Mouse (Mus musculus): ENCODE results near the gene Methig1. TPM values are rescaled to one million over a fixed set of nuclear protein-coding genes. Genes with fewer than 3 reads are reported as not detected.
"Not testable (repeated sequence)": the region's sequence is repeated elsewhere in the genome, so short reads cannot be mapped to it uniquely, and the experiment has no call there.

Methig1 gene
- polyA plus RNA-seq, 1 experiment from 2014 or later: not detected

DNA sequence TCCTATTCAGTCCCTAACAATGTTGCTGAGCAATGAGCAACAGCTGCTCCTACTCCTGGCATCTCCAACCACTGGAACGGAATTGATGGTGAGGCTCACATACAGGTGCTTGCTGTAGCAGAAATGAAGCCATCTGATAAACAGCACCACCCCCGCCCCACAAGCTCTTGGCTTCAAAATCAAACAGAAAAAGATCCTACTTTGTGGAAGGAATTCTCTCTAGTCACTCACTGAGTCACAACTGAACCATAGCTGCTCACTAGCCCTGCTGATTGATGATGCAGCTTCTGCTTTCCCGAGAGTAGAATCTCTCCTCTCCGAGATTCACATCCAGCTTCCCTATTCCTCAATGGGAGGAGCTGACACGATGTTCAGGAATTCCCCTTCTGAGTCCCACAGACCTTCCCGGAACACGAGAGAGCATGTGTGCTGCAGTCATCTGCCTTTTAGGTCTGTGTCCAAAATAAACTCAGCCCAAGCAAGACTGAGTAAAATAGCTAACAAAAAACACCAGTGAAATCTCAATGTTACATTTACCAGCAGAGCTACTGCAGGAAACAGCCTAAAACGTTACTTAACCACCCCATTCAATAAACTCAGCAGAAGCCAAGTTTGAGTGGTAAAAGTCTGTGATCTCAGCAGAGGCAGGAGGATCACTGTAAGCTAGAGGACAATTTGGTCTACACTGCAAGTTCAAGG lies 68.3 kb downstream of the Methig1 start:
- peak overlapping the region; percentile 96 for H3K4me3 ChIP-seq (ENCODE audit: low read depth, low read length)
- no peak for DNase-seq
- no peak overlapping the region for H3K27ac ChIP-seq (ENCODE audit: low read depth)
- peak overlapping the region; percentile 94 for H3K4me2 ChIP-seq
- no peak for ATAC-seq (ENCODE audit: insufficient read depth)
- WGBS: 19% methylated on average over 8 of the region's 8 CpGs
- H3K27me3 ChIP-seq (ENCODE audit: insufficient read depth, low read length): peaks cover 16% of the 10 kb centered on the region
- H3K36me3 ChIP-seq (ENCODE audit: insufficient read depth): no peaks in the 10 kb centered on the region
- TF ChIP-seq CTCF (IDR thresholded peaks at IDR 0.05; ENCODE audit: low read depth): no peak
- H3K4me1 ChIP-seq (ENCODE audit: insufficient read depth): 0 out of 2 replicates have a peak, but pooled peaks cover 6% of the 10 kb centered on the region
- H3K9ac ChIP-seq: 0 out of 2 replicates have a peak overlapping the region, but pooled peaks have one; percentile 3
- H3K9me3 ChIP-seq (ENCODE audit: low read depth, low read length): no peaks in the 10 kb centered on the region

DNA sequence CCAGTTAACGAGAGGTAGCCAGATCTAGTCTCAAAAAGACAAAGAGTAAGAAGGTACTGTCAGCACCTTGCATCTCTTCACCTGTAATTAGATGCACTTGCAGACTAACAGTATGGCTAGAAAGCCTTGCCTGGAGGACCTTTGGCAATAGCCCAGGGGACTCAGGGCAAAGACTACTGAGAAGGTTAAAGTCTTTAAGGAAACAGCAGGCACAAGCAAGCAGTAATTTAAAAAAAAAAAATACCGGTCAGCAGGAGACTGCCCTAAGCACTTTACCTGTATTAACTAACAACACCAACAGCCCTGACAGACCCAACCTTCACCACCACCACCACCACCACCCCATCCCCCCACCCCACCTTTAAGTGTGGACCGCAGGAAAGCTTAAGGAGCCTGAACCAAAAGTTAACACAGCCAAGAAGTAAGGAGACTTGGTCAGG lies 68.8 kb downstream of the Methig1 start, which contains the start of gene Gm5475:
TSS of gene Gm5475 (plus strand) at position 390 of the 440 bp plus-strand sequence.
- not testable (repeated sequence) for H3K4me1 ChIP-seq (ENCODE audit: insufficient read depth); H3K36me3 ChIP-seq (ENCODE audit: insufficient read depth); ATAC-seq (ENCODE audit: insufficient read depth); H3K9me3 ChIP-seq (ENCODE audit: low read depth, low read length); DNase-seq
- peak within 1 kb of the TSS; percentile 16; the same call in 1 of the 2 replicates for H3K27ac ChIP-seq (ENCODE audit: low read depth)
- peak within 1 kb of the TSS; percentile 94 for H3K4me2 ChIP-seq
- 30% methylated on average over 3 of the region's 3 CpGs for WGBS
- H3K4me3 ChIP-seq (ENCODE audit: low read depth, low read length): peak within 1 kb of the TSS; percentile 96
- H3K27me3 ChIP-seq (ENCODE audit: insufficient read depth, low read length): peaks cover 16% of the 10 kb centered on the region
- peak within 1 kb of the TSS; percentile 91 for H3K9ac ChIP-seq

DNA sequence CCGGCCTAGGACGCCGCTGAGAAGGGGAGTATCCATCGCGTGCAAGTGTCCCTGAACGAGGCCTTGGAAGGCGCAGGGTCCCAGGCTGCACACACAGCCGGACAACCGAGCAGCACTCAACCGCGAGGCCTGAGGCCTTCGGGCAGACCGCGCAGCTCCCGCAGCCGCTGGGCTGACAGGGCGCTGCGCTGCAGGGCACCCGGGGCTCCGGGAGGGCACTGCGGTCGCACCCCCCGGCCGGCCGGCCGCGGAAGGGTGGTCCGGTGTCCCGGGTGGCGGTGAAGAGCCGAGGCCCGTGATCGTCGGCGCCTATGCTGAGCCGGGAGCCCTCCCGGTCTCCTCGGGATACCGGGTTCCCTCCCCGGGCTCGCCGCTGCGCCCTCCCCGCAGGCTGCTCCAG lies 69.5 kb downstream of the Methig1 start:
- Histone ChIP-seq H3K36me3 (ENCODE audit: insufficient read depth) (no peaks in the 10 kb centered on the region), H3K9me3 (ENCODE audit: low read depth, low read length) (no peaks in the 10 kb centered on the region), H3K4me2 (peak overlapping the region; percentile 94), H3K27ac (ENCODE audit: low read depth) (peak overlapping the region; percentile 16; the same call in 1 of the 2 replicates), H3K4me1 (ENCODE audit: insufficient read depth) (0 out of 2 replicates have a peak, but pooled peaks cover 6% of the 10 kb centered on the region), H3K9ac (peak overlapping the region; percentile 91), H3K4me3 (ENCODE audit: low read depth, low read length) (peak overlapping the region; percentile 96), H3K27me3 (ENCODE audit: insufficient read depth, low read length) (peaks cover 16% of the 10 kb centered on the region)
- ATAC-seq (ENCODE audit: insufficient read depth) (peak; percentile 74), DNase-seq (peak; percentile 35)
- no peak for TF ChIP-seq CTCF (IDR thresholded peaks at IDR 0.05; ENCODE audit: low read depth)
- WGBS: under 1% methylated on average over 44 of the region's 44 CpGs

DNA sequence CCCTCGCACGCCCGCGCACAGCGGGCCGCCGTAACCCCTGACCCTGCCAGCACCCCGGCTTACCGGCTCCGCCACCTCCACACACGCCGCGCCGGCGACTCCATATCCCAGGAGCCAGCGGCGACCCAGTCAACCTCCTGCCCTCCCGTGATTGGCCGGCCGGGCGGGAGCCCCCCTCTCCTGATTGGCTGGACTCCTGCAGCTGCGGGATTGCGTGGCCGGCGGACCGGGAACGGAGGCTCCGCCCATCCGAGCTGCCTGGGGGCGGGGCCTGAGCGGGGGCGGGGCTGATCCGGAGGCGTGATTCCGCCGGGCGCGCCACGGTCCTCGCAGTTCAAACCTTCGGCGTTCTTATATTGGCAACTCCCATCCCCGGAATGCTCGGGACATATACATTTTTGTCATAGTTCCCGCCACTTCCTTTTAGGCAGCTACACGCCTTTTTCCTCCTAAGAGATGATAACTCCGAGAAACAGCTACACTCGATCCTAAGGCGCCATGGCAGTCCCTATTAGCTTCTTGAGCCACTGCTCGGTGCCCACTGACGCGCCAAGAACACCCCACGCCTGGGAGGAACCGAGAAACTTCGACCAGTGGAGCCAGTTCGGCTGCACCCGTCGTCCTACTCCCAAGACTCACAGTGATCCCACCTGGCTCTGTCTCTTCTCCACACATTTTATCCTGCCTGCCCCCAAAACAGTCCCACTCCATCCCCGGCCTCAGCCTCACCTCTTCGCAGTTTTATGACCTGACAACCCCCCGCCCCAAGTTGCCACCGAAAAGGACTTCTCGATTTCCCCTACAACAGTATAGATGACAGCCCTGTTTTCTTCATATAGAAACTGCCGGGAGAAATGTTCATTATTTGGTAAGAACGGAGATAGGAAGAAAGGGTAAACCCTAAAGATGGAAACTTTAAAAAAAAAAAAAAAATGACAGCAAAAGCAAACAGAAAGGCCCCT lies 70.2 kb downstream of the Methig1 start:
- Histone ChIP-seq H3K27ac (ENCODE audit: low read depth) (peak overlapping the region; percentile 16; the same call in 1 of the 2 replicates), H3K4me3 (ENCODE audit: low read depth, low read length) (peak overlapping the region; percentile 96), H3K4me2 (peak overlapping the region; percentile 94), H3K36me3 (ENCODE audit: insufficient read depth) (no peaks in the 10 kb centered on the region), H3K9ac (peak overlapping the region; percentile 91), H3K27me3 (ENCODE audit: insufficient read depth, low read length) (peaks cover 16% of the 10 kb centered on the region), H3K9me3 (ENCODE audit: low read depth, low read length) (no peaks in the 10 kb centered on the region), H3K4me1 (ENCODE audit: insufficient read depth) (0 out of 2 replicates have a peak, but pooled peaks cover 6% of the 10 kb centered on the region)
- peak; percentile 97 for DNase-seq
- peak; percentile 99 for ATAC-seq (ENCODE audit: insufficient read depth)
- WGBS: under 1% methylated on average over 64 of the region's 65 CpGs
- TF ChIP-seq CTCF (IDR thresholded peaks at IDR 0.05; ENCODE audit: low read depth): no peak

DNA sequence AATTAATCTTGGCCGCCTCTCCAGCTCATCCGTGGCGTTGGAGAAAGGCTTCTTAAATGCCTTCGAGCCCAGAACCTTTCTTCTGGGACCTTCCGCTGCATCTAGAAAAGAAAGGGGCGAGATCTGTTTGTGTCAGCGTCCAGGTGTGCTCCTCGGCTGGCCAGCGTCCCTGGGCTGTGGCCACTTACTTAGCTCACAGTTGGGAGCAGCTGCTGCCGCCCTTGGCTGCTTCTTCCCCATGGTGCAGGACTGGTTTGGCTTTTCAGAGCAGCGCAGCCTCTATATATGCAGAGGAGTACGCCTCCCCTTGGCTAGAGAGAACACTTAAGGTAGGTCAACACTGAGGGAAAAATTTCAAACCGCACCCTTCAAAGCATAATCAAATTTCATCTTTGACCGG lies 71.0 kb downstream of the Methig1 start:
- H3K27ac ChIP-seq (ENCODE audit: low read depth): no peak overlapping the region

DNA sequence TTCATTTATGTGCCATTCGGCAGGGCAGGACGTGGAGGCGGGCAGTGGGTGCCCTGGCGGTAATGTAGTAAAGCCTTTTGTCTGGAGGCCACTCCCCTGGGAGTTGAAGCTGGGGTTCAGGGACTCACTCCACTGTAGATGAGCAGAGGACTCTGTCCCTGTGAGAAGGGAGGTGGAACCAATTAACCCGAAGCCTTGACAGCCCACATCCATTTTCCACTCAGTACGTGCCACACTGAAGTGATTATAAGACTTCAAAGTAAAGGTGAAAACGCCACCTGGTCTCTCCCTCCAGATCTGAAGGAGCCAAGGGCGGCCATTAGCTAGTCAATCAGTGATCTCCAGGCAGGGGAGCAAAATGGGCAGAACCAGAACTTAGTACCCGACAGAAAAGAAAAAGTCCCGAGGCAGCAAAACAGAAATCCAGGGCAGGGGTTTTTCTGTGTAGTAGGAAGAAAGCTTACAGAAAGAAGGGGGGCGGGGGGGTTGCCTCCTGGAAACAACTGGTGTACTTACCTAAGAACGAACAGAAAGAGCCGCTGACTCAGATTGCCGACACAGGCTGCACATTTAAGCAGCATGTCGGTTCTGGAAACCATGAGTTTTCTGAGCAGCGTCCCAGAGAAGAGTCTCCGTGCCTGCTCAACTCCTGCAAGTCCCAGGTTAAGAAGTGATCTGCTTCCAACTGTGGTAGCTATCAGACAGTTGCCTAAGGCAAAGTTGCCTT lies 71.6 kb downstream of the Methig1 start, which contains the start of gene Slc11a2:
TSS of gene Slc11a2 (minus strand) at position 677 of the 727 bp plus-strand sequence.
- H3K27me3 ChIP-seq (ENCODE audit: insufficient read depth, low read length): peaks cover 16% of the 10 kb centered on the region
- ATAC-seq (ENCODE audit: insufficient read depth) (no peak), DNase-seq (peak; percentile 26)
- H3K27ac ChIP-seq (ENCODE audit: low read depth): no peak within 1 kb of the TSS
- H3K36me3 ChIP-seq (ENCODE audit: insufficient read depth): no peaks in the 10 kb centered on the region
- TF ChIP-seq CTCF (IDR thresholded peaks at IDR 0.05; ENCODE audit: low read depth): 0 out of 2 replicates have a peak, but pooled peaks have one; percentile 1
- peak within 1 kb of the TSS; percentile 36 for H3K9ac ChIP-seq
- 0 out of 2 replicates have a peak, but pooled peaks cover 6% of the 10 kb centered on the region for H3K4me1 ChIP-seq (ENCODE audit: insufficient read depth)
- WGBS: 24% methylated on average over 17 of the region's 17 CpGs
- H3K4me3 ChIP-seq (ENCODE audit: low read depth, low read length): peak within 1 kb of the TSS; percentile 96
- H3K9me3 ChIP-seq (ENCODE audit: low read depth, low read length): no peaks in the 10 kb centered on the region
- peak within 1 kb of the TSS; percentile 94 for H3K4me2 ChIP-seq

More for the DNA sequence above, 71.0 kb downstream of the Methig1 start:
- no peak for TF ChIP-seq CTCF (IDR thresholded peaks at IDR 0.05; ENCODE audit: low read depth)
- Histone ChIP-seq H3K27me3 (ENCODE audit: insufficient read depth, low read length) (peaks cover 16% of the 10 kb centered on the region), H3K9me3 (ENCODE audit: low read depth, low read length) (no peaks in the 10 kb centered on the region), H3K4me1 (ENCODE audit: insufficient read depth) (0 out of 2 replicates have a peak, but pooled peaks cover 6% of the 10 kb centered on the region), H3K4me3 (ENCODE audit: low read depth, low read length) (peak overlapping the region; percentile 96), H3K9ac (peak overlapping the region; percentile 36), H3K4me2 (peak overlapping the region; percentile 94), H3K36me3 (ENCODE audit: insufficient read depth) (no peaks in the 10 kb centered on the region)
- ATAC-seq (ENCODE audit: insufficient read depth): no peak
- DNase-seq: peak; percentile 51
- 2% methylated on average over 14 of the region's 14 CpGs for WGBS

Data from lung, embryonic 14.5 days (tissue).